Mouse (Mus musculus): ENCODE results near the gene Fancd2. TPM values are rescaled to one million over a fixed set of nuclear protein-coding genes. Genes with fewer than 3 reads are reported as not detected.

Gene Fancd2
- total and polyA plus RNA-seq, 3 experiments, result 14.0 to 35.0 (median 18.5) TPM

DNA sequence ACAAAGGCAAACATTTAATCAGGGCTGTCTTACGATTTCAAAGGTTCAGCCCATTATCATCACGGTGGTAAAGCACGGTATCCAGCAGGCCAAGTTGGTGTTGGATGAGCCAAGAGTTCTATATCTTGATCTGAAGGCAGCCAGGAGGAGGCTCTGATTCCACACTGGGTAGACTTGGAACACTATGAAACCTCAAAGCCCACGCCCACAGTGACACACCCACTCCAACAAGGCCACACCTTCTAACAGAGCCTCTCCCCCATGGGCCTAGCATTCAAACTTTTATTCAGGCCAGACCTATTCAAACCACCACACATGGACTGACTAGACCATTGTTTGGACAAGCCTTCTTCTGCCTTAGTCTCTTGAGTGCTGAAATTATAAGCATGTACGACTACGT is 71.3 kb downstream of the Fancd2 start:
- Histone ChIP-seq H3K9ac (ENCODE audit: control insufficient read depth, low read depth, low read length, poor library complexity, severe bottlenecking) (no peak overlapping the region), H3K4me1 (ENCODE audit: control insufficient read depth in 1 of 2, insufficient read depth in 2 of 2, low read length in 2 of 2) (peaks cover 3 to 19% of the 10 kb centered on the region in 2 experiments; a peak in 3 of 4 replicates), H3K27me3 (ENCODE audit: control insufficient read depth in 1 of 2, insufficient read depth in 2 of 2, low read length in 2 of 2) (no peaks in the 10 kb centered on the region), H3K27ac (ENCODE audit: control insufficient read depth, low read depth, low read length) (no peak overlapping the region), H3K36me3 (ENCODE audit: control insufficient read depth in 1 of 2, insufficient read depth in 2 of 2, low read length in 2 of 2) (peaks cover 2 to 18% of the 10 kb centered on the region in 2 experiments; a peak in 3 of 4 replicates), H3K79me2 (ENCODE audit: control insufficient read depth, insufficient read depth, low read length, poor library complexity) (peaks cover 27% of the 10 kb centered on the region), H3K4me3 (ENCODE audit: control insufficient read depth in 1 of 2, insufficient read depth in 1 of 2, low read depth in 2 of 2, low read length in 2 of 2) (no peak overlapping the region), H3K9me3 (replicated peaks; ENCODE audit: insufficient read depth, low read length) (no peaks in the 10 kb centered on the region)
- peak; percentile 60 for DNase-seq (ENCODE audit: low read depth, low spot score)
- TF ChIP-seq MYC (IDR thresholded peaks at IDR 0.05; ENCODE audit: low read depth, low read length) (no peak), E2F4 (IDR thresholded peaks at IDR 0.05; ENCODE audit: borderline replicate concordance, low read depth, low read length) (no peak), MAX (IDR thresholded peaks at IDR 0.05; ENCODE audit: low read length) (no peak), MYB (IDR thresholded peaks at IDR 0.05; ENCODE audit: low read depth, low read length) (no peak), CHD2 (IDR thresholded peaks at IDR 0.05; ENCODE audit: low read length) (no peak), POLR2A (IDR thresholded peaks at IDR 0.05; ENCODE audit: control insufficient read depth in 1 of 2, insufficient read depth in 1 of 2, low read depth in 1 of 2, low read length in 2 of 2, poor library complexity in 1 of 2) (no peak), UBTF (IDR thresholded peaks at IDR 0.05; ENCODE audit: borderline replicate concordance, insufficient read depth, low read depth, low read length) (no peak), ETS1 (IDR thresholded peaks at IDR 0.05; ENCODE audit: low read depth, low read length) (0 out of 2 replicates have a peak, but pooled peaks have one; percentile 20), TBP (IDR thresholded peaks at IDR 0.05; ENCODE audit: low read depth, low read length) (no peak), TCF12 (IDR thresholded peaks at IDR 0.05; ENCODE audit: low read depth, low read length) (0 out of 2 replicates have a peak, but pooled peaks have one; percentile 8), MAFK (IDR thresholded peaks at IDR 0.05; ENCODE audit: borderline replicate concordance, low read depth, low read length) (no peak), MXI1 (IDR thresholded peaks at IDR 0.05; ENCODE audit: low read depth, low read length) (peak; percentile 43; the same call in 1 of the 2 replicates), BHLHE40 (IDR thresholded peaks at IDR 0.05; ENCODE audit: borderline replicate concordance, low read depth, low read length) (no peak), MEF2A (IDR thresholded peaks at IDR 0.05; ENCODE audit: extremely low read depth, insufficient replicate concordance, low read depth, low read length, poor library complexity, severe bottlenecking) (no peak), POLR2AphosphoS5 (IDR thresholded peaks at IDR 0.05; ENCODE audit: borderline replicate concordance, low read depth, low read length) (no peak), ZKSCAN1 (IDR thresholded peaks at IDR 0.05; ENCODE audit: low read depth, low read length) (no peak), USF1 (IDR thresholded peaks at IDR 0.05; ENCODE audit: low read depth, low read length) (no peak), TAL1 (IDR thresholded peaks at IDR 0.05; ENCODE audit: low read length) (no peak), GABPA (IDR thresholded peaks at IDR 0.05; ENCODE audit: low read depth, low read length) (no peak), JUND (IDR thresholded peaks at IDR 0.05; ENCODE audit: low read depth, low read length) (0 out of 2 replicates have a peak, but pooled peaks have one; percentile 9), ZNF384 (IDR thresholded peaks at IDR 0.05; ENCODE audit: low read depth, low read length) (no peak), EP300 (IDR thresholded peaks at IDR 0.05; ENCODE audit: low read depth in 1 of 2, low read length in 2 of 2) (no peak), SMC3 (IDR thresholded peaks at IDR 0.05; ENCODE audit: low read depth, low read length) (no peak), NELFE (IDR thresholded peaks at IDR 0.05; ENCODE audit: low read depth, low read length) (no peak), HCFC1 (IDR thresholded peaks at IDR 0.05; ENCODE audit: low read depth, low read length) (no peak), SIN3A (IDR thresholded peaks at IDR 0.05; ENCODE audit: low read length) (no peak), ZC3H11A (IDR thresholded peaks at IDR 0.05; ENCODE audit: low read depth, low read length) (no peak), CTCF (IDR thresholded peaks at IDR 0.05 in 2 of 3, conservative IDR thresholded peaks at IDR 0.05 in 1 of 3; ENCODE audit: control insufficient read depth in 1 of 3, insufficient read depth in 1 of 3, low read depth in 2 of 3, low read length in 3 of 3, poor library complexity in 1 of 3, severe bottlenecking in 1 of 3) (no peak), MAZ (IDR thresholded peaks at IDR 0.05; ENCODE audit: low read depth, low read length) (no peak), ELF1 (IDR thresholded peaks at IDR 0.05; ENCODE audit: low read depth, low read length) (no peak), NRF1 (IDR thresholded peaks at IDR 0.05; ENCODE audit: insufficient read depth, low read depth, low read length, poor library complexity, severe bottlenecking) (peak; percentile 12; the same call in 1 of the 2 replicates), POLR2AphosphoS2 (IDR thresholded peaks at IDR 0.05; ENCODE audit: low read length) (no peak), RCOR1 (IDR thresholded peaks at IDR 0.05; ENCODE audit: low read depth, low read length) (peak; percentile 62; the same call in 1 of the 2 replicates), GATA1 (IDR thresholded peaks at IDR 0.05; ENCODE audit: low read depth, low read length) (no peak), ZMIZ1 (IDR thresholded peaks at IDR 0.05; ENCODE audit: low read depth, low read length) (no peak), KAT2A (conservative IDR thresholded peaks at IDR 0.05; ENCODE audit: low read depth, low read length) (no peak), RAD21 (IDR thresholded peaks at IDR 0.05; ENCODE audit: low read depth, low read length) (no peak), USF2 (IDR thresholded peaks at IDR 0.05; ENCODE audit: borderline replicate concordance in 1 of 2, insufficient read depth in 1 of 2, low read depth in 1 of 2, low read length in 2 of 2) (no peak)
